Mouse (Mus musculus) spleen, adult 2 months (tissue): Measurements from ENCODE around the gene Clpb. TPM values are rescaled to one million over a fixed set of nuclear protein-coding genes. Genes with fewer than 3 reads are reported as not detected.

Source experiments
- DNase-seq, 2 experiments: peaks; one replicate each; pipeline versions ENCODE4 v3.0.0 to v3.0.0-alpha.2; 2012 to 2021; ENCODE audit warnings: low spot score in 2 of 2, low read depth in 1 of 2
- H3K27ac ChIP-seq: fragments of 200-500 bp; 2 replicates; pipeline ENCODE4 v1.5.1; 2012; ENCODE audit warnings: low read length, inconsistent platforms; ENCODE audit not compliant: insufficient read depth
- H3K27me3 ChIP-seq: fragments of 200-500 bp; 2 replicates; pipeline ENCODE4 v1.6.1; 2012; ENCODE audit warnings: mild to moderate bottlenecking, moderate library complexity, low read length, inconsistent platforms; ENCODE audit not compliant: control insufficient read depth, insufficient read depth
- H3K36me3 ChIP-seq: fragments of 200-500 bp; 2 replicates; pipeline ENCODE4 v1.6.1; 2012; ENCODE audit warnings: mild to moderate bottlenecking, low read length, inconsistent platforms; ENCODE audit not compliant: control insufficient read depth, insufficient read depth
- H3K4me1 ChIP-seq: fragments of 200-500 bp; 2 replicates; pipeline ENCODE4 v1.6.1; 2011; ENCODE audit warnings: inconsistent platforms; ENCODE audit not compliant: control insufficient read depth, insufficient read depth, insufficient read length
- H3K4me3 ChIP-seq: fragments of 200-500 bp; 2 replicates; pipeline ENCODE4 v1.5.1; 2011; ENCODE audit warnings: mild to moderate bottlenecking, inconsistent platforms; ENCODE audit not compliant: insufficient read depth, insufficient read length; ENCODE audit errors: extremely low read depth
- CTCF ChIP-seq: fragments of 200-500 bp; IDR thresholded peaks from 2 replicates; pipeline ENCODE4 v1.5.1; 2011; ENCODE audit warnings: mild to moderate bottlenecking, inconsistent platforms; ENCODE audit not compliant: insufficient read depth, insufficient read length, insufficient replicate concordance; ENCODE audit errors: extremely low read depth
- POLR2A ChIP-seq: fragments of 200-500 bp; IDR thresholded peaks from 2 replicates; pipeline ENCODE4 v1.6.1; 2011; ENCODE audit warnings: low read depth, low read length, inconsistent platforms
- WGBS: fragments of 180-500 bp; shearing (Covaris S2); methylation state at CpG from one replicate; pipeline ENCODE4 v1.1.7; 2018; 5-methylcytosine and 5-hydroxymethylcytosine counted together
- polyA plus RNA-seq: library from polyadenylated mRNA; depleted of rRNA; stranded (reverse); fragments of >200 nt; gene quantifications from 2 replicates; pipeline ENCODE4 v1.2.3, GENCODE M21; 2012

The Clpb gene
- polyA plus RNA-seq, 1 experiment: 6.5 TPM

GRCm38 (mm10) chr7:101696931-101697723 is 33.7 kb downstream of the Clpb start:
- Histone ChIP-seq H3K27me3 (no peaks in the 10 kb centered on the region), H3K36me3 (peaks cover 1% of the 10 kb centered on the region; the same call in 1 of the 2 replicates), H3K4me1 (no peaks in the 10 kb centered on the region), H3K4me3 (no peak overlapping the region), H3K27ac (no peak overlapping the region)
- WGBS: 83% methylated on average over 10 of the region's 10 CpGs
- no peak for DNase-seq
- no peak for TF ChIP-seq POLR2A
- no peak for TF ChIP-seq CTCF

- H3K27ac ChIP-seq: no peak overlapping the region
- H3K4me1 ChIP-seq: no peaks in the 10 kb centered on the region
- no peak for TF ChIP-seq POLR2A
- no peak for TF ChIP-seq CTCF
- H3K36me3 ChIP-seq: no peaks in the 10 kb centered on the region
- WGBS: 88% methylated on average over 3 of the region's 3 CpGs
- no peak for DNase-seq
- no peak overlapping the region for H3K4me3 ChIP-seq
- no peaks in the 10 kb centered on the region for H3K27me3 ChIP-seq
Measured at GRCm38 (mm10) chr7:101700296-101700695, 36.9 kb downstream of the Clpb start.

- H3K27ac ChIP-seq: no peak overlapping the region
- no peaks in the 10 kb centered on the region for H3K27me3 ChIP-seq
- no peaks in the 10 kb centered on the region for H3K36me3 ChIP-seq
- TF ChIP-seq CTCF: no peak
- TF ChIP-seq POLR2A: no peak
- no peaks in the 10 kb centered on the region for H3K4me1 ChIP-seq
- no peak overlapping the region for H3K4me3 ChIP-seq
- no peak for DNase-seq
- WGBS: 89% methylated on average over 5 of the region's 5 CpGs
Measured at GRCm38 (mm10) chr7:101702706-101703105, 39.3 kb downstream of the Clpb start.

- Histone ChIP-seq H3K36me3 (no peaks in the 10 kb centered on the region), H3K4me3 (no peak overlapping the region), H3K27ac (no peak overlapping the region), H3K4me1 (no peaks in the 10 kb centered on the region), H3K27me3 (no peaks in the 10 kb centered on the region)
- 85% methylated on average over 3 of the region's 3 CpGs for WGBS
- DNase-seq: no peak
- TF ChIP-seq POLR2A (no peak), CTCF (no peak)
Measured at GRCm38 (mm10) chr7:101709586-101709985, 46.2 kb downstream of the Clpb start.

GRCm38 (mm10) chr7:101710236-101710635 is 46.8 kb downstream of the Clpb start:
- no peaks in the 10 kb centered on the region for H3K36me3 ChIP-seq

GRCm38 (mm10) chr7:101713828-101714400 is 50.5 kb downstream of the Clpb start:
- no peaks in the 10 kb centered on the region for H3K36me3 ChIP-seq
- no peaks in the 10 kb centered on the region for H3K4me1 ChIP-seq
- no peak overlapping the region for H3K4me3 ChIP-seq
- TF ChIP-seq POLR2A (no peak), CTCF (no peak)
- WGBS: 95% methylated on average over 9 of the region's 9 CpGs
- H3K27me3 ChIP-seq: no peaks in the 10 kb centered on the region
- DNase-seq: no peak
- no peak overlapping the region for H3K27ac ChIP-seq

More at GRCm38 (mm10) chr7:101710236-101710635, 46.8 kb downstream of the Clpb start:
- WGBS: 84% methylated on average over 5 of the region's 5 CpGs
- TF ChIP-seq POLR2A (no peak), CTCF (no peak)
- H3K4me3 ChIP-seq: no peak overlapping the region
- H3K4me1 ChIP-seq: no peaks in the 10 kb centered on the region
- H3K27ac ChIP-seq: no peak overlapping the region
- H3K27me3 ChIP-seq: no peaks in the 10 kb centered on the region
- no peak for DNase-seq
